8 mouse cellular contexts compared by ENCODE assay signal in the genomic region with DNA sequence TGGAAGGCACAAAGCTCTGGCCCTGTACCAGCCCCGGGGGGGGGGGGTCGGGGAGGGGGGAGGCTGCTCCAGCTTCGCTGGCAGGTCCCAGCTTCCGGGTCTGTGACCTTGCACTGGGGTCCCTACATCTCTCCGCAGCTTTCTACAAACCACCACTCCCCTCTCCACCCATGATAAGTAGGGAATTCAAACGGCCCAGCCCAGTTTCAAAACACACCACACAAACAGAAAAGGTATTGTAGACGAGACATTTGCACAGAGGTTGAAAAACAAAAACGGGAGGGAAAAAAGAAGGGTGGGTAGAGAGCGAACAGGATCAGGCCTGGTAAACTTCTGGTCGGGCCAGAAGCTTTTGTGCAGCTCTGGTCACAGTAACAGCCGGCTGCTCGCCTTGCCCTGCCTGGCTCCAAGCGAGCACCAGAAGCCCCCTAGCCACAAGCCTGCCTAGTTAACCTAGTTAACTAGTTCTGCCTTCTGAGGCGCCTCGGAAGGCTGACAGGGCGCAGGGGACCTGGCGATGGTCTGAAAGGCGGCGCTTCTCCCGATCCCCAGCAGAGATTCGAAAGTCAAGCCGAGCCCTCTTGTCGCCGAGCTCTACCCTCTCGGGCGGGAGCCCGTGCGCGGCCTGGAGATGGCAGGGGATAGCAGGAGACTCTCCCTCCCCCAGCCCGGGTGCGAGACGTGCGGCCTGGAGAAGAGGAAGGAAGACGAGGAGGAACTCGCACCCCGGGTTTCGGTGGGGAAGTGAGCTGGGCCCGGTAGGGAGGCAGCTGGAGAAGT. TPM values are rescaled to one million over a fixed set of nuclear protein-coding genes. Genes with fewer than 3 reads are reported as not detected.
A peak's percentile ranks its signal among the peaks of the same experiment; 100 is the strongest.
DNase-seq lines count a peak whose midpoint lies in the region; ATAC-seq and TF ChIP-seq lines count a peak whose summit lies in the region.

No protein-coding gene starts in this region.

- WGBS in embryonic facial prominence, embryonic 15.5 days: 1% methylated on average over 38 of the region's 38 CpGs
- WGBS in heart, embryonic 16.5 days: under 1% methylated on average over 38 of the region's 38 CpGs

- peak overlapping the region; percentile 75 for H3K9ac ChIP-seq in CH12.LX (ENCODE audit: insufficient read depth, low read depth)
- H3K9ac ChIP-seq in embryonic facial prominence, embryonic 15.5 days: peak overlapping the region; percentile 73
- H3K9ac ChIP-seq in heart, embryonic 16.5 days (ENCODE audit: low read length): peak overlapping the region; percentile 93

- TF ChIP-seq POLR2A in CH12.LX (IDR thresholded peaks at IDR 0.05; ENCODE audit: low read depth, low read length): no peak

- peaks cover 14 to 54% of the 10 kb centered on the region in 2 experiments for H3K4me1 ChIP-seq in CH12.LX (ENCODE audit: control insufficient read depth in 1 of 2, insufficient read depth in 2 of 2)
- peaks cover 21% of the 10 kb centered on the region for H3K4me1 ChIP-seq in embryonic facial prominence, embryonic 15.5 days
- H3K4me1 ChIP-seq in heart, embryonic 16.5 days (ENCODE audit: control insufficient read depth, insufficient read depth, low read length): peaks cover 20% of the 10 kb centered on the region

- no peak for TF ChIP-seq CTCF in CH12.LX (conservative IDR thresholded peaks at IDR 0.05 in 1 of 2, IDR thresholded peaks at IDR 0.05 in 1 of 2; ENCODE audit: low read depth in 2 of 2, low read length in 2 of 2)

- peaks cover 3% of the 10 kb centered on the region for H3K27me3 ChIP-seq in CH12.LX (replicated peaks)
- H3K27me3 ChIP-seq in embryonic facial prominence, embryonic 15.5 days: no peaks in the 10 kb centered on the region
- H3K27me3 ChIP-seq in heart, embryonic 16.5 days (ENCODE audit: control insufficient read depth, insufficient read depth, low read length): no peaks in the 10 kb centered on the region

- dilution Hi-C loops in CH12.LX (cut with MboI; ENCODE audit: extremely low pct_ligation_motif_present, extremely low pct_unique_long_range_greater_than_20kb, low sequenced_read_pairs): no loop called here

- H3K4me2 ChIP-seq in CH12.LX (ENCODE audit: insufficient read depth, low read depth, poor library complexity, severe bottlenecking): peak overlapping the region; percentile 86
- H3K4me2 ChIP-seq in embryonic facial prominence, embryonic 15.5 days (replicated peaks): peak overlapping the region; percentile 86
- peak overlapping the region; percentile 76 for H3K4me2 ChIP-seq in heart, embryonic 16.5 days (ENCODE audit: low read depth, low read length)

- peak overlapping the region; percentile 44 to 77 (median 76) for H3K4me3 ChIP-seq in CH12.LX (replicated peaks in 1 of 3; ENCODE audit: low read depth in 2 of 3, low read length in 2 of 3, poor library complexity in 1 of 3)
- H3K4me3 ChIP-seq in embryonic facial prominence, embryonic 15.5 days (replicated peaks): peak overlapping the region; percentile 75
- peak overlapping the region; percentile 66 for H3K4me3 ChIP-seq in heart, embryonic 16.5 days (ENCODE audit: low read length)

- H3K36me3 ChIP-seq in CH12.LX (replicated peaks in 1 of 2; ENCODE audit: control insufficient read depth in 1 of 2, insufficient read depth in 1 of 2, low read length in 1 of 2): peaks cover 0 to 14% of the 10 kb centered on the region in 2 experiments
- H3K36me3 ChIP-seq in embryonic facial prominence, embryonic 15.5 days: no peaks in the 10 kb centered on the region
- no peaks in the 10 kb centered on the region for H3K36me3 ChIP-seq in heart, embryonic 16.5 days (ENCODE audit: control insufficient read depth, insufficient read depth)

- peak; percentile 19; the same call in 1 of the 2 replicates for ATAC-seq in embryonic facial prominence, embryonic 15.5 days (ENCODE audit: insufficient number of reproducible peaks, low FRiP score, low TSS enrichment, low read depth)
- ATAC-seq in heart, embryonic 16.5 days (replicated peaks; ENCODE audit: extremely low read depth, insufficient read depth, low FRiP score): peak; percentile 33

- no peaks in the 10 kb centered on the region for H3K9me3 ChIP-seq in CH12.LX (replicated peaks; ENCODE audit: low read length)
- H3K9me3 ChIP-seq in embryonic facial prominence, embryonic 15.5 days (replicated peaks): no peaks in the 10 kb centered on the region
- no peaks in the 10 kb centered on the region for H3K9me3 ChIP-seq in heart, embryonic 16.5 days (replicated peaks; ENCODE audit: control insufficient read depth, low read length)

- H3K27ac ChIP-seq in CH12.LX (ENCODE audit: insufficient read depth, low read depth): peak overlapping the region; percentile 45
- H3K27ac ChIP-seq in embryonic facial prominence, embryonic 15.5 days (replicated peaks): peak overlapping the region; percentile 90
- peak overlapping the region; percentile 92 for H3K27ac ChIP-seq in heart, embryonic 16.5 days (ENCODE audit: low read length)

- TF ChIP-seq RAD21 in CH12.LX (IDR thresholded peaks at IDR 0.05; ENCODE audit: low read depth, low read length): no peak

- in situ Hi-C loops in CH12.LX (cut with MboI; ENCODE audit: low pct_ligation_motif_present, low pct_unique_long_range_greater_than_20kb, low sequenced_read_pairs): no loop called here

- TF ChIP-seq EP300 in CH12.LX (IDR thresholded peaks at IDR 0.05; ENCODE audit: low read length): 0 out of 2 replicates have a peak, but pooled peaks have one; percentile 10

- H3K79me2 ChIP-seq in CH12.LX (replicated peaks; ENCODE audit: control insufficient read depth, extremely low read depth, insufficient read depth, poor library complexity, severe bottlenecking): peaks cover 16% of the 10 kb centered on the region

- DNase-seq in CH12.LX (ENCODE audit: extremely low read depth): peak; percentile 43
- peak; percentile 49 for DNase-seq in T-cell, adult 2 months (ENCODE audit: low spot score)
- DNase-seq in layer of hippocampus, postnatal 10 days (ENCODE audit: low spot score in 2 of 2): peak; percentile 30 to 53
- DNase-seq in lung, postnatal 36 days: peak; percentile 40
- peak; percentile 60 for DNase-seq in retina, postnatal 1 day
- peak; percentile 16 to 39 for DNase-seq in urinary bladder, postnatal 36 days (ENCODE audit: low spot score in 2 of 2)

TF ChIP-seq in CH12.LX, 34 proteins besides CTCF, POLR2A, EP300 and RAD21:
- TF ChIP-seq TCF12 (IDR thresholded peaks at IDR 0.05; ENCODE audit: low read depth, low read length) (no peak), PAX5 (IDR thresholded peaks at IDR 0.05; ENCODE audit: low read length) (no peak), NRF1 (IDR thresholded peaks at IDR 0.05; ENCODE audit: low read depth, low read length) (0 out of 2 replicates have a peak, but pooled peaks have one; percentile 6), NELFE (IDR thresholded peaks at IDR 0.05; ENCODE audit: low read depth, low read length) (no peak), ZMIZ1 (IDR thresholded peaks at IDR 0.05; ENCODE audit: low read depth, low read length) (no peak; the same call in 1 of the 2 replicates), SIN3A (IDR thresholded peaks at IDR 0.05; ENCODE audit: low read length) (peak; percentile 22), ETS1 (conservative IDR thresholded peaks at IDR 0.05; ENCODE audit: low read depth, low read length) (no peak), RCOR1 (conservative IDR thresholded peaks at IDR 0.05; ENCODE audit: low read depth, low read length) (0 out of 2 replicates have a peak, but pooled peaks have one; percentile 30), CHD1 (IDR thresholded peaks at IDR 0.05; ENCODE audit: low read depth, low read length) (no peak), IRF4 (IDR thresholded peaks at IDR 0.05; ENCODE audit: low read depth, low read length) (no peak), JUND (conservative IDR thresholded peaks at IDR 0.05; ENCODE audit: low read depth, low read length) (no peak), ELF1 (IDR thresholded peaks at IDR 0.05; ENCODE audit: low read depth, low read length) (peak; percentile 42; the same call in 1 of the 2 replicates)

RNA-seq across cellular contexts. Expression of a gene that starts 0.7 kb away (rescaled TPM):
- total RNA-seq in CH12.LX (2012; rRNA removed): 73.1 and 80.8 TPM in 2 replicates
- 37.6 and 46.0 TPM in 2 replicates for total RNA-seq in CH12.LX (2014; rRNA removed)
- 38.2 and 45.5 TPM in 2 replicates for polyA plus RNA-seq in CH12.LX (2012; ENCODE audit: insufficient read length, low read depth)
- polyA plus RNA-seq in embryonic facial prominence, embryonic 15.5 days (2015; fragmentation: Nextera tagmentation; extraction: Ambion mirVana): 121 and 126 TPM in 2 replicates
- polyA plus RNA-seq in heart, embryonic 16.5 days (2015; fragmentation: Nextera tagmentation; extraction: Ambion mirVana): 130 and 138 TPM in 2 replicates
- total RNA-seq in layer of hippocampus, postnatal 10 days (2021): 1 to 10 TPM; 5.4 to 6.5 TPM

RNA-seq across cellular contexts. Expression of a gene that starts 50.0 kb away (rescaled TPM):
- total RNA-seq in CH12.LX (2012; rRNA removed) (30.1 and 31.9 TPM in 2 replicates), CH12.LX (2014; rRNA removed) (39.2 and 39.5 TPM in 2 replicates)
- 38.0 and 38.5 TPM in 2 replicates for polyA plus RNA-seq in CH12.LX (2012; ENCODE audit: insufficient read length, low read depth)
- polyA plus RNA-seq in embryonic facial prominence, embryonic 15.5 days (2015; fragmentation: Nextera tagmentation; extraction: Ambion mirVana): 46.9 and 48.1 TPM in 2 replicates
- polyA plus RNA-seq in heart, embryonic 16.5 days (2015; fragmentation: Nextera tagmentation; extraction: Ambion mirVana): 51.0 and 51.6 TPM in 2 replicates
- 10 to 100 TPM; 26.3 to 30.5 TPM for total RNA-seq in layer of hippocampus, postnatal 10 days (2021)

Comparison
In these comparisons a context has a peak if more than half of its experiments do, and no peak if none do; other contexts are left out.
1. Peak in every context shown above with its lines: DNase-seq, ATAC-seq, H3K4me3 ChIP-seq and H3K27ac ChIP-seq.